Mouse (Mus musculus): ENCODE data around the gene Maml2.
A peak's percentile ranks its signal among the peaks of the same experiment; 100 is the strongest.

Maml2 gene

GRCm38 (mm10) chr9:13454651-13455123, 156.9 kb downstream of the Maml2 start:
- DNase-seq, result peak in 1 of 2 experiments; percentile 45

DNA sequence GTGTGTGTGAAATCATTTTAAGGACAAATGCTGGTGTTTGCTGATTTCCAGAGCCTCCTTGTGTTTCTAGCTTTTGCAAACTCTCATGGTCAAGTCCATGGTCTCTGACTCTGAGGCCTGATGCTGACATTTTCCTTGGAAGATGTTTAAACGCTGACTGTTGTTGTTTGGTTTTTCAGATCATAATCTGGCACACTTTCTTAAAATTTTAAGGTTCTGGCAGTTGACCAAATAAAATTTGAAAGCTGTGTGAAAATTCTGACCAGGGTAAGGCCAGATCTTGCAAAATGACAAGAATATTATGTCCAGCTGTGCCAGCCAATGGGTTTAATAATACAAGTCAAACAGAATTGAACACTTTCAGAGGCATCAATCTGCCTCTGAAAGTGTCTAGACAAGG, 157.5 kb downstream of the Maml2 start:
- DNase-seq, result no peak

- DNase-seq, result no peak
These were observed 160.0 kb downstream of the Maml2 start for GRCm38 (mm10) chr9:13457774-13458173.

- no peak for DNase-seq
These were observed 161.6 kb downstream of the Maml2 start for GRCm38 (mm10) chr9:13459371-13459770.

- DNase-seq, result no peak
These were observed 162.3 kb downstream of the Maml2 start for GRCm38 (mm10) chr9:13460012-13460411.

DNA sequence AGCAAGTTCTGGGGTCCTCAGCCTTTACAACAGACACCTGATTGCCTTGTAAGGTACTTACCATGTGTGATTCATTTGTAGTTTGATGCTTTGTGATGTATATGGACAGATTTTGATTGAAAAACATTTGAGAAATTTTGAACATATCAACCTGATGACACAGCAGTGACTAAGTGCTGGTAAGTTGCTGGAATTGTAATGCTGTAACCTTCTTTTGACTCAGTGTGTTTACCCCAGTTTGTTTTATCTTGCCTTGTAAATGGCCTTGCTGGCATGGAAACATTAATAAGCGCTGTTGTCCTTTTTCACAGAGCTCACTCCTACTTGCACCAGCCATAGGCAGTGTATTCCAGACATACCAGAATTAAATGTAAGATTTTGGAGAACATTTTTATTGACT, 163.2 kb downstream of the Maml2 start:
- DNase-seq, result no peak

DNA sequence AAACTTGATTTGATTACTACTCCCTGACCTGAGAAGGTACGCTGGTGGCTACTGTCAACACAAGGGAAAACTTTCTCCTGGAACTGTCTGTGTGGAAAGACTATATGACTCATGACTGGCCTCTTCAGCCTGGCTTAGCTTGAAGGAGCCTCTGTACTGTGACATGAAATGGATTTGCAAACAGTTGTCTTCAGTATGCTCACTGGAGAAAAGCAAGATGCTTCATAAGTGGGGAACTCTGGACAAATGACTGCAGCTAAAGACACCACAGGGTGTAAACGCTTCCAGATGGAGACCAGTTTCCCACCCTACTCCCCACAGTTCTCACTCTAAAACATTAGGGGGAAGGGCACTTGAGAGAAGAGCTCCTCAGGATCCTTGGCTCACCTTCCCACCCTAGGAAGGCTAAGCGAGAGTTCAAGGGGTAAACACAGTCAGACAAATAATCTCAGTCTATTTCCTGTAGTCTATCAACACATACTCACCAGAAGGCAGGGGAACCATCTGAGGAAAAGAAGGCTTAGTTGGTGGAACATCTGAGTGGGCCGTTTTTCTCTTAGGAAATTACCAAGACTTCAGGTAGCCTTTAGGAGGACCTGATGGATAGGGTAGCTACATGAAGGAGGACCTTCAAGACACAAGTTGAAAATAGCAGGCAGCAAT, 167.7 kb downstream of the Maml2 start:
- no peak for DNase-seq

GRCm38 (mm10) chr9:13466351-13466750, 168.6 kb downstream of the Maml2 start:
- peak in 1 of 2 experiments; percentile 11 for DNase-seq

DNA sequence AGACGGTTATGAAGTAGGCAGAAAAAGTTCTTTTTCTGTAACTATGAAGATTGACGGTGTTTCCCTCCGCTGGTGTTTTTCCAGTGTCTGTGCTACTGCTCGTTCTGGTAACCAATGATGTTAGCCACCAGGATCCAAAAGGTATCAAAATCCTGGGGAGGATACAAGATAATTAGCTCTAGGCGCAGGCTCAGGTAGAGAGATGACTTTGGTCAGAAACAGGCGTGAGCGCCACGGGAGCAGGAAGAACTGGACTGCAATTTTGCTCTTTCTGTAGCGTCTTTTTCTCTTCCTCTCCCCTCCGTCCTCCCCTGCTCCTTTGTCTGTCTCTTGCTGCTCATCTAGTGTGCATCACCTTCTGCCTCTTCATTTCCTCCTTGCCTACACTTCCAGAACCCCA, 169.1 kb downstream of the Maml2 start:
- no peak for DNase-seq

GRCm38 (mm10) chr9:13467745-13468144, 170.0 kb downstream of the Maml2 start:
- peak; percentile 27 to 58 for DNase-seq

GRCm38 (mm10) chr9:13468778-13469177, 171.0 kb downstream of the Maml2 start:
- DNase-seq, result no peak

GRCm38 (mm10) chr9:13470013-13470412, 172.3 kb downstream of the Maml2 start:
- DNase-seq, result peak; percentile 65 to 73

GRCm38 (mm10) chr9:13474951-13475350, 177.2 kb downstream of the Maml2 start:
- DNase-seq, result no peak

DNA sequence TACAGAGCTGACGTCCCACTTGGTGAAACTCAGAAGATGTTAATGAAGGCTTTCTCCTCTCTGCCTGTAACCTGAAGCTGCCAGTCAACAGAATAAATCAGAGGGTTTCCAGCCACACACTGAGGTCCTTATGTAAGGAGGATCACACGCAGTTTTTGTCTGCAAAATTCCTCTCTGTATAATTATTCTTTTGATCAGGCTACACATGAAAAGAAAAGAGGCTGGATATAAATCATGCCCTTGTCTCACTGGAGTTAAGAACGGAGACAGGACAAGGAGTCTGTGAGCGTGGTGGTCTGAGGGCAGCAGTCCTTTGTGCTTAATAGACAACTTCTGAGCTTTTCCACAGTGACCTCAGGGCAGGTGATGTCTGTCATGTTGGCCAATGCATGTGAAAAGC, 181.5 kb downstream of the Maml2 start:
- DNase-seq, result no peak

DNA sequence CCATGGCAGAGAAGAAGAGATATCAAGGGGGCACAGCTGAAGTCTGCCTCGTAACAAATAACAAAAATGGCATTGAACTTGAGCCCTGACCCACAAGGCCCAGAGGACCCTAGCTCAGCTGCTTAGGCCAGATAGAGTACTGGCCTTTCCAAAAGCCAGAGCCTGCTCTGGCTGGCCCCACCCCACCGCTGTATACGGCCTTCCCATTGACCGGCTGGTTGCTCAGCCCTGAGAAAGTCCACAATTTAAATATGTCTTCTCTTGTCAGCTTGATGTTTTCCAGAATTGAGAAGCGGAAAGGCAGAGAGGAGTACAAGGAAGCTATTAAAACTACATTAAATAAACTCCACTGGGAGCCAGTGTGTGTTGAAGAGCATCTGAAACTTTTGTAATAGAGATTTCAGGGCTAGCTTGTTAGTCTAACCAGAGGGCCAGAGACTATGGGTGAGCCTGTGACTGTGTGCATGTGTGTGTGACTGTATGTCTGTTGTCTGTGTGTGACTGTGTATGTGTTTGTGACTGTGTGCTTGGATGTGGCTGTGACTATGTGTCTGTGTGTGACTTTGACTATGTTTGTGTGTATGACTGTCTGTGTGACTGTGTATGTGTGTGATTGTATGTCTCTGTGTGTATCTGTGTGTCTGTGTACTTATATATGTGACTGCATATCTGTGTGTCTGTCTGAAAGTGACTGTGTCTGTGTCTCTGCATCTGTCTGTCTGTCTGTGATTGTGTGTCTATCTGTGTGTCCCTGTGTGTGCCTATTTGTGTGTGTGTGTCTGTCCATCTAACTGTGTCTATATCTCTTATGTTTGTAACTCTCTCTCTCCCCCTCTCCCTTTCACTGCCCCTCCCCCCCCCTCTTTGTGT, 185.7 kb downstream of the Maml2 start:
- no peak for DNase-seq

DNA sequence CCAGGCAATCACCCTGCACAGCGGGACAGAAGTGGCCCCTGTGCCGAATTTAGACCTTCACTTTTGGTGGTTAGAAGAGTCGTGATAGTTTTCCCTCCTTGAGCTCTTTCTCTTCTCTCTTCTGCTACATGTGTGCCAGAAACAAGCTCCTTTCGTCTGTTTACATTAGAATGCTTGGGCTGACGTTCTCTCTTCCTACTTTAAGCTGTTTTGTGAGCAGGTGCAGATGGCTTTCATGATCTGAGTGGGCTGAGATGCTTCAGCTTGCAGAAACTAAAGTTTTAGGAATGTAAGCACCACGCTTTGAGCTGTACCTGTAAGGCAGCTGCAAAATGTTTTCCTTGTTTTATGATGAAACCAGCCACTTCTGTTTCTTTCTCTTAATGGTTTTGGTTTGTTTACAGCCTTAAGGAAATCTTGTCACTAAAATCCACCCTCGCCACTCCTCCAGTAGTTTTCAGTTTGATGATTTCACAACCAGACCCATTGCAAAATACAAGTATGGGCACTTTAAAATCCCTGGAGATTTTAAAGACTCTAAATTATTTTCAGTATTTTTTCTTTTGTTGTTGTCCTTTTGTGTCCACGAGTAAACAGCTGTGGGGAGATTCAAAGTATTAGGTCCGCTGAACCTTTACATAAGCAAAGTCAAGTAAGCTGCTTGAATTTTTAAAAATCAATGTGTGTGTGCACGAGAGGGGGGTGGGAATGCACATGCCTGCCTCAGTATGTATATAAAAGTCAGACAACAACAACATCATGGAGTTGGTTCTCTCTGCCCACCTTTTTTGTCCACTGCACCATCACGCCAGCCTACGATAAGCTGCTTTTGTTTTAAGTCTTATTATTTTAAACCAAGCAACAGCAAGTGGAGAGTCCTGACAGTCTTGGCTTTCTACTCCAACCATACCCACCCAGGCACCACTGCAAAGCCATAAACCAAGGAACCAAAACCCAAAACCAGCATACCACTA, 186.8 kb downstream of the Maml2 start:
- no peak for DNase-seq

- no peak for DNase-seq
These were observed 188.2 kb downstream of the Maml2 start for GRCm38 (mm10) chr9:13485914-13486313.

DNA sequence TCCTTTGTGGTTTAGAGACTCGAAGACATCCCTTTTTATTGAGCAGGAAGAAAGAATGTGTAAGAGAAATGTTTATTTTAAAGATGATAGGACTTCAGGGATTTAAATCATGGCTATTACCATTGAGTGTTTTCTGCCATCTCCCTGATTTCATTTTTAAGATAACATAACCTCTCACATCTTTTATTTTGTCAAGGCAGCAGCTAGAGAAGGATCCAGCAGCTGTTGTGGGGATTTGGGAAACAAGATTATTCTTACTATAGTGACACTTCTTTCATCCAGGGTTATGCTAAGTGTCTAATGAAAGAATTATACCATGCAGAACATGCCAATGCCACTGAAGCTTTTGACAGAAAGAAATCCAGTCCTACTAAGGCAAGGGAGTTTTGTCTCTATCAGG, 193.3 kb downstream of the Maml2 start:
- DNase-seq, result no peak

DNA sequence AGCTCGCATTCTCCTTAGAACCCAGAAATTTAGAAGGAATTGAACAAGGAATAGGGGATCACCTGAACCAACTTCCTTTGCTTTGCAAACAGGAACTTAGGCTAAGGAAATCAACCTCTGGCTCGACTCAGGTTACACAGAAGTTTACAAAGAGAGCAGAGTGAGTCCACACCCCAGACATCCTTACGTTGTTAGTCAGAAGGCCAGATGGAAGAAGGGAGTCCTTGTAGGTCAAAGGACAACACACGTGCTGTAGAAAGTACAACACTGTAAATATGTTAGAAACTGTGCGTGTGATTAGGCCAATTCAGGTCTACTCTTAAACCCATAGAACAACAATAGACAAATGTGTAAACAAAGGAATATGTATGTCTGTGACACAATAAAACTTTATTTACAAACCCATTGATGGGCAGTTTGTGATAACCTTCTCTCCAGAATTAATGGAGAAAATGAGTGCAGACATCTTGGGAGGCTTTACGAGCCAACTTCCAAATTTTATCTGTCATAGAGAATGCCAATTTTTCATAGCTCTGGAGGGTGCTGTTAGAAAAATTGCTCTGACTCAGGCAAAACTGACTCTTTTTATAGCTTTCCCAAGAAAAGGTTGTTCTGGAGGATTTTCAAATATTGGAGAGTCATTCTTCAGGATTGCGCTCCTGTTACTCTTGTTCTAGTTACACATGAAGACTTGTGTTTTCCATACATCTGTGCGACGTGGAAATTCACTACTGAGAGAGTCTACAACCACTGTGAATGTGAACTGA, 194.3 kb downstream of the Maml2 start:
- no peak for DNase-seq

- no peak for DNase-seq
These were observed 195.1 kb downstream of the Maml2 start for GRCm38 (mm10) chr9:13492807-13493206.

DNA sequence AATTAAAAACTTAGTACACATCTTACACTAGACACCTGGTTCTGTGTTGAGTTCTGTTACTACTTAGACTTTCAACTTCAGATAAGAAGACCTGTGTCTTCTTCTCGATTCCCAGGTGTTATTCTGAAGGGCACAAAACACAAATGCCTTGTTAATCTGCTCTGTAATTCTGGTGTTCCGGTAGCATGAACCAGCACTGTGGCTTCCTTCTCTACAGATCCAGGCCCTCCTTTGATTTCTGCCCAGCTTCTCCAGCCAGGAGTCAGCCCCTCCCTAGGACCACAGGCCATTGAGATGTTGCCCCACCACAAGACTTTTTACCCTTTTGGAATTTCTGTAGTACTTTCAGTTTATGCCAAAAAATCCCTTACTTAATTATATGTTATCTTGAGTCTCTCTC, 196.0 kb downstream of the Maml2 start:
- no peak for DNase-seq

- no peak for DNase-seq
These were observed 197.8 kb downstream of the Maml2 start for GRCm38 (mm10) chr9:13495530-13495929.
